Mouse (Mus musculus) hindbrain, postnatal 0 days (tissue): Measurements from ENCODE around the gene Ppargc1a. TPM values are rescaled to one million over a fixed set of nuclear protein-coding genes. Genes with fewer than 3 reads are reported as not detected.

Experiments
- ATAC-seq: fragments of 200-750 bp; cut with Nextera tagmentation; 2 replicates; pipeline ENCODE4 v1.8.0; 2017; ENCODE audit warnings: mild to moderate bottlenecking, moderate TSS enrichment, moderate library complexity
- DNase-seq: peaks from one replicate; pipeline ENCODE4 v3.0.0-alpha.2; 2015; ENCODE audit warnings: low spot score
- H3K27ac ChIP-seq: fragments of 300-500 bp; sonication (generic); 2 replicates; pipeline ENCODE4 v1.5.1; 2014; ENCODE audit warnings: mild to moderate bottlenecking
- H3K27me3 ChIP-seq: fragments of 300-500 bp; sonication (generic); 2 replicates; pipeline ENCODE4 v1.6.1; 2014; ENCODE audit warnings: low read length, mixed read lengths; ENCODE audit not compliant: insufficient read depth
- H3K36me3 ChIP-seq: fragments of 300-500 bp; sonication (generic); 2 replicates; pipeline ENCODE4 v1.6.1; 2014; ENCODE audit warnings: low read length, mixed read lengths; ENCODE audit not compliant: insufficient read depth
- H3K4me1 ChIP-seq: fragments of 300-500 bp; sonication (generic); 2 replicates; pipeline ENCODE4 v1.6.1; 2014; ENCODE audit warnings: antibody characterized with exemption, low read length, mixed read lengths; ENCODE audit not compliant: insufficient read depth
- H3K4me2 ChIP-seq: fragments of 300-500 bp; sonication (generic); 2 replicates; pipeline ENCODE4 v1.6.1; 2014; ENCODE audit warnings: low read depth, mild to moderate bottlenecking, low read length, moderate library complexity, mixed read lengths
- H3K4me3 ChIP-seq: fragments of 300-500 bp; sonication (generic); 2 replicates; pipeline ENCODE4 v1.5.1; 2014; ENCODE audit warnings: low read length
- H3K9ac ChIP-seq: fragments of 300-500 bp; sonication (generic); replicated peaks from 2 replicates; pipeline ENCODE4 v1.6.1; 2014; ENCODE audit warnings: mild to moderate bottlenecking, low read length, moderate library complexity, mixed read lengths
- H3K9me3 ChIP-seq: fragments of 300-500 bp; sonication (generic); 2 replicates; pipeline ENCODE4 v1.6.1; 2016; ENCODE audit warnings: low read length, mixed read lengths
- CTCF ChIP-seq: IDR thresholded peaks from 2 replicates; pipeline ENCODE4 v1.5.1; 2016; ENCODE audit warnings: antibody characterized with exemption, control low read depth, low read depth
- WGBS: fragments of 180-500 bp; shearing (Covaris S2); extraction: QIAGEN DNeasy Blood & Tissue Kit; methylation state at CpG from one replicate; pipeline ENCODE4 v1.1.7; 2014; 5-methylcytosine and 5-hydroxymethylcytosine counted together
- polyA plus RNA-seq: library from polyadenylated mRNA; unstranded; fragments of >200 nt; fragmentation: Nextera tagmentation; extraction: Ambion mirVana; gene quantifications from 2 replicates; pipeline ENCODE4 v1.2.1, GENCODE M21; 2015
- total RNA-seq: library from RNA; depleted of rRNA; stranded (reverse); fragments of >200 nt; gene quantifications from 2 replicates; pipeline ENCODE4 v1.2.3, GENCODE M21; 2014

The Ppargc1a gene
- total and polyA plus RNA-seq, 2 experiments from 2014 or later, result 14.5 to 22.6 TPM

DNA sequence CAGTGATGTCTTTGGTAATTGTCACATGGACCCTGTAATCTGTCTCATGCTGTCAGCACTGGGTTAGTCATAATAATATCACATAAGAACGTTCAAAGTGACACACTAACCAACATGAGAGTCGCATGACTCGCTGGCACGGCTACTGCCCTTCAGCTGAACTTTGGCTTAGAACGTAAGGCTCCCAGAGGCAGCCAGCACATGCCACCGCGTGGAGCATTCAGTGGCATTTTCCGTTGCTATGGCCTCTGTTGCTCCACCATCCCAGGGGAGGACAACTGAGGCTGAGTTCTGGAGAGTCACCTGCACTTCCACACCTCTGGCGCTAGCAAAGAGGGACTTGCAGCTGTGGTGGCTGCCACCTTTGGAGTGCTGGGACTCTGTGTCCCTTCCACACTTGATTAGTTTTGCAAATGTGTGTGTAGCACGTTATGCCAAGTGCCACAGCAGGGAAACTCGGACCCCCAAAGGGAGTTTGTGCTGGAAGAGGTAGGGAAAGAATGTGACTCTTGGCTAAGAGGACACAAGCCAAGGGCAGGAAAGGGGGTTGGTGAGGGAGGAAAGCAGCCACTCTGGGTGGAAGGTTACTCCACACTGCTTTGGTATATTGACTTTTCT lies 24.1 kb upstream of the Ppargc1a start:
- Histone ChIP-seq H3K27me3 (no peaks in the 10 kb centered on the region), H3K36me3 (no peaks in the 10 kb centered on the region), H3K4me3 (no peak overlapping the region), H3K9ac (no peak overlapping the region; the same call in 1 of the 2 replicates), H3K9me3 (no peaks in the 10 kb centered on the region), H3K4me1 (no peaks in the 10 kb centered on the region; the same call in 1 of the 2 replicates), H3K27ac (no peak overlapping the region), H3K4me2 (no peak overlapping the region)
- ATAC-seq (no peak), DNase-seq (peak; percentile 31)
- no peak for TF ChIP-seq CTCF
- 33% methylated on average over 11 of the region's 11 CpGs for whole genome bisulfite sequencing

DNA sequence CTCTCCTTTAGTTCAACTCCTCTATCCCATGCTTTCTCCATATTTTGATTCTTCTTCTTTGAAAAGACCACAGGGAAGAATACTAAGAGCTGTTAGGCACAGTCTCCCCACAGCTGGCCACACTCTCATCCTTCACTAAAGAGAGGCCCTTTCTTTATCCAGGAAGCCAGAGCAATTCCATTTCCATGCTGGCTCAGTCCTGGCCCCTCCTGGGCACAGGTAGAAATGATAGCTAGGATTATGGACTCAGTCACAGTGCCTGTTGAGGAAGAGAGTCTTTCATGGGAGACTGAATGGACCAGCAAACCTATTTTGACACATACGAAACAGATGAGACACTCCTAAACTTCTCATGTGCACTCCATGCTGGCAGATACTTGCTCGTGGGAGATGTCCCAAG lies 18.7 kb upstream of the Ppargc1a start:
- Histone ChIP-seq H3K27ac (no peak overlapping the region), H3K9me3 (no peaks in the 10 kb centered on the region), H3K27me3 (no peaks in the 10 kb centered on the region), H3K4me3 (no peak overlapping the region), H3K9ac (no peak overlapping the region), H3K36me3 (no peaks in the 10 kb centered on the region), H3K4me2 (no peak overlapping the region), H3K4me1 (no peaks in the 10 kb centered on the region)
- WGBS, result 88% methylated on average over 2 of the region's 2 CpGs
- no peak for ATAC-seq
- DNase-seq, result no peak
- no peak for TF ChIP-seq CTCF

DNA sequence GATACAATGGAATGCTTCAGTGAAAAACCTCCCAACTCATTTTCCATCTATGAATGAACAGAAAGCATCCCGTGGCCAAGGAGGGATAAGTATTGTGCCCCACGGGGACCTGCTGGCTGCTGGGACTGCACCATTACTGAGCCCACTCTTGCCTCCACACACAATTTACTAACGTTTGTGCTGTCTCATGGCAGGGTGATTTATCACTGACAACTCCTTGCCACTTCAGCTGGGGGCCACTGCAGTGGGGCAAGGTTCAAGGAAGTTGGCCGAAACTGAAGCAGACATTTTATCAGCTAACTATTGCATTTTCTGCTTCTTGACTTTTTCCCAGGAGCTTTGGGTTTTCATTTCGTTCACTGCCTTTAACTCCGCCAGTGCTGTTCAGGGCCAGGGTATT lies 17.5 kb upstream of the Ppargc1a start:
- H3K9me3 ChIP-seq, result no peaks in the 10 kb centered on the region
- no peak overlapping the region for H3K4me3 ChIP-seq
- TF ChIP-seq CTCF, result no peak
- no peaks in the 10 kb centered on the region for H3K36me3 ChIP-seq
- no peaks in the 10 kb centered on the region for H3K27me3 ChIP-seq
- DNase-seq, result no peak
- no peak overlapping the region for H3K27ac ChIP-seq
- H3K4me2 ChIP-seq, result no peak overlapping the region
- ATAC-seq, result no peak
- H3K9ac ChIP-seq, result no peak overlapping the region
- no peaks in the 10 kb centered on the region for H3K4me1 ChIP-seq
- 41% methylated on average over 6 of the region's 6 CpGs for WGBS

DNA sequence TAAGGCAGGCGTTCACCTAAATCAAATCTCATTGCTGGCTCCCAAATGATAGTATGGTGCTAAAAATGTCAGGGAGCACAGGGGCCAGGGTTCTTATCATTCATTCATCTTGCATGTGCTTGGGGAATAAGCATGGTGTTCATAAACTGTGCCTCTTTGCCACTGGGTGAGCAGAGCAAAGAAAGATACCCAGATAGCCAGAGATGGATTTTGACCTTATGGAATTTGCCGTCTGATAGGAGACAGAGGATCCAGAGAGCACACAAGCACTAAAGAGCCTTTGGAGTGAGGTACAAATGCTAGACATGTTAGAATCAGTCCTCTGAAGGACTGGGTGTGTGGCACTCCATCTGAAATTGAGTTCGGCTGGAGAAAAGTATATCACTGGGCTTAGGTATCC lies 16.7 kb upstream of the Ppargc1a start:
- Histone ChIP-seq H3K4me1 (no peaks in the 10 kb centered on the region), H3K27ac (no peak overlapping the region), H3K4me3 (no peak overlapping the region), H3K9me3 (no peaks in the 10 kb centered on the region), H3K27me3 (no peaks in the 10 kb centered on the region), H3K36me3 (no peaks in the 10 kb centered on the region), H3K4me2 (no peak overlapping the region), H3K9ac (no peak overlapping the region)
- WGBS, result 87% methylated on average over 3 of the region's 3 CpGs
- TF ChIP-seq CTCF, result no peak
- no peak for ATAC-seq
- DNase-seq, result no peak

DNA sequence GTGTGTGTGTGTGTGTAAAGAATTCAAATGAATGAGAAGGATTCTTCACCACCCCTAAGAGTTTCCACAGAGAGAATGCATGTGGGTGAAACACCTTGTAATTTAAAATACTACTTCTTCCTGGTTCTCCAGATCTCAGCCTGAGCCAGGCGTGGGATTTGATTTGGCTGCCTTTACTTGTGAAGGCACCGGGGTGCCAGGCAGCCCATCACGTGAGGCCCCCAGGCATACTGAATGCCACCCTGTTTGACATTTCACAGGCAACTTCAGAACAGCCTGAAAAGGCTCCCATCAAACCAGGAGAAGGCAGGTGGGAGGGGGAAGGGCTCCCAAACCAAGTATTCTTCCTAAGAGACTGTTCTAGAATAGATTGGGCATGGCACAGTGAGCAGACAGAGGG lies 16.1 kb upstream of the Ppargc1a start:
- Histone ChIP-seq H3K4me2 (no peak overlapping the region), H3K27ac (no peak overlapping the region), H3K9me3 (no peaks in the 10 kb centered on the region), H3K36me3 (no peaks in the 10 kb centered on the region), H3K4me1 (no peaks in the 10 kb centered on the region), H3K27me3 (no peaks in the 10 kb centered on the region), H3K4me3 (no peak overlapping the region), H3K9ac (no peak overlapping the region)
- DNase-seq (no peak), ATAC-seq (no peak)
- 65% methylated on average over 3 of the region's 3 CpGs for WGBS
- TF ChIP-seq CTCF, result no peak

DNA sequence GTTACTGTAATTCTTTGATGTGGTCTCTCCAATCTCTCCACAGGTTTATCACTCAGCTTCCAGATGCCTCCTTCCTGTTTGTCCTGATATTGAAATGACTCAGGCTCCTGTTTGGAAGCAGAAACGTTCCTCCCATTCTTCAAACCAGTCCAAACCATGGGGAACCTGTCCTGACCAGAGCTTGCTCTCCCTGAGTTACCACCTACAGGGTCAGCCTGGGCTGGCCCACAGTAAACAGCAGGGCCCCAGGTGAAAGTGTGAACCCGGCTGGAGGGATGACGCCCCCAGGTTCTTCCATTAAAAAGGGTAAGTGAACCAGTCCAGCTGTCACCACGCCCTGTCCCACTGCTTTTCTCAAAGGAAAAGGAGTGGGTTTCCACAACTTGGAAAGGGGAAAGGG lies 15.5 kb upstream of the Ppargc1a start:
- H3K36me3 ChIP-seq, result no peaks in the 10 kb centered on the region
- ATAC-seq, result no peak
- no peak overlapping the region for H3K4me3 ChIP-seq

DNA sequence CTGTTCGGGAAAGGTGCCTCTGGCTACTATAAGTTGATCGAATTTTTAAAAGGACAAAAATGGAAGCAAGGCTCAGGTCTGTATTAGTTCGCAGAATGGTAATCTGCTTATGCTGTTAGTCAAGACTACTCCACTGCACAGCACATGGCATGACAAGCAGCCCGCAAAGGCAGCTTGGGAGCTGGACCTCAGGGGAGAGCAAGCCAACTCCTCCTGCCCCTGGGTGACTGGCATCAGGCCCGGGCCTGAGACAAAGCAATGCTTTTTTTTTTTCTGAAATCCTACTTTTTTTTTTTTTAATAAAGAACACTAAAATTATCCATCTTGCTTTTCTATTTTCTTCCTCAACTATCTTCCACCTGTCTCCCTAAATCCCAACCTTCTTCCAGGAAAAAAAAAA lies 15.1 kb upstream of the Ppargc1a start:
- Histone ChIP-seq H3K27ac (no peak overlapping the region), H3K27me3 (no peaks in the 10 kb centered on the region), H3K9me3 (no peaks in the 10 kb centered on the region), H3K9ac (no peak overlapping the region), H3K4me2 (no peak overlapping the region), H3K4me3 (no peak overlapping the region), H3K4me1 (no peaks in the 10 kb centered on the region), H3K36me3 (no peaks in the 10 kb centered on the region)
- 59% methylated on average over 5 of the region's 5 CpGs for WGBS
- peak; percentile 40 for DNase-seq
- TF ChIP-seq CTCF, result no peak
- ATAC-seq, result no peak

More for the DNA sequence above, 15.5 kb upstream of the Ppargc1a start:
- Histone ChIP-seq H3K4me1 (no peaks in the 10 kb centered on the region), H3K9ac (no peak overlapping the region), H3K27ac (no peak overlapping the region), H3K4me2 (no peak overlapping the region), H3K9me3 (no peaks in the 10 kb centered on the region), H3K27me3 (no peaks in the 10 kb centered on the region)
- no peak for DNase-seq
- no peak for TF ChIP-seq CTCF
- WGBS, result 62% methylated on average over 4 of the region's 4 CpGs
